Mouse (Mus musculus): ENCODE results near the gene Plxnb1. TPM values are rescaled to one million over a fixed set of nuclear protein-coding genes. Genes with fewer than 3 reads are reported as not detected.

Plxnb1 gene
- polyA plus RNA-seq, 1 experiment, result 5.8 TPM

- H3K27ac ChIP-seq (ENCODE audit: control insufficient read depth, insufficient read depth, low read depth, low read length), result no peak overlapping the region
Observed at GRCm38 (mm10) chr9:109101933-109102445, 6.8 kb downstream of the Plxnb1 start.

GRCm38 (mm10) chr9:109102541-109102940 is 7.4 kb downstream of the Plxnb1 start:
- Histone ChIP-seq H3K27ac (ENCODE audit: control insufficient read depth, insufficient read depth, low read depth, low read length) (no peak overlapping the region), H3K4me1 (ENCODE audit: control insufficient read depth, insufficient read depth, low read length) (no peaks in the 10 kb centered on the region; the same call in 1 of the 2 replicates), H3K36me3 (ENCODE audit: control insufficient read depth, insufficient read depth, low read length) (no peaks in the 10 kb centered on the region), H3K4me3 (ENCODE audit: control insufficient read depth, low read depth, low read length) (no peak overlapping the region), H3K27me3 (ENCODE audit: control insufficient read depth, insufficient read depth, low read length) (no peaks in the 10 kb centered on the region)
- TF ChIP-seq CTCF (IDR thresholded peaks at IDR 0.05; ENCODE audit: control insufficient read depth, insufficient read depth, insufficient replicate concordance, low read depth, low read length), result no peak
- TF ChIP-seq POLR2A (IDR thresholded peaks at IDR 0.05; ENCODE audit: control insufficient read depth, low read depth, low read length), result no peak

More at GRCm38 (mm10) chr9:109101933-109102445, 6.8 kb downstream of the Plxnb1 start:
- Histone ChIP-seq H3K36me3 (ENCODE audit: control insufficient read depth, insufficient read depth, low read length) (no peaks in the 10 kb centered on the region), H3K27me3 (ENCODE audit: control insufficient read depth, insufficient read depth, low read length) (no peaks in the 10 kb centered on the region), H3K4me3 (ENCODE audit: control insufficient read depth, low read depth, low read length) (no peak overlapping the region), H3K4me1 (ENCODE audit: control insufficient read depth, insufficient read depth, low read length) (no peaks in the 10 kb centered on the region; the same call in 1 of the 2 replicates)
- TF ChIP-seq CTCF (IDR thresholded peaks at IDR 0.05; ENCODE audit: control insufficient read depth, insufficient read depth, insufficient replicate concordance, low read depth, low read length), result no peak
- TF ChIP-seq POLR2A (IDR thresholded peaks at IDR 0.05; ENCODE audit: control insufficient read depth, low read depth, low read length), result no peak

GRCm38 (mm10) chr9:109103250-109103649 is 8.1 kb downstream of the Plxnb1 start:
- no peaks in the 10 kb centered on the region for H3K27me3 ChIP-seq (ENCODE audit: control insufficient read depth, insufficient read depth, low read length)
- no peak overlapping the region for H3K4me3 ChIP-seq (ENCODE audit: control insufficient read depth, low read depth, low read length)
- no peaks in the 10 kb centered on the region for H3K36me3 ChIP-seq (ENCODE audit: control insufficient read depth, insufficient read depth, low read length)
- no peak overlapping the region for H3K27ac ChIP-seq (ENCODE audit: control insufficient read depth, insufficient read depth, low read depth, low read length)
- TF ChIP-seq POLR2A (IDR thresholded peaks at IDR 0.05; ENCODE audit: control insufficient read depth, low read depth, low read length), result no peak
- TF ChIP-seq CTCF (IDR thresholded peaks at IDR 0.05; ENCODE audit: control insufficient read depth, insufficient read depth, insufficient replicate concordance, low read depth, low read length), result no peak
- H3K4me1 ChIP-seq (ENCODE audit: control insufficient read depth, insufficient read depth, low read length), result no peaks in the 10 kb centered on the region

GRCm38 (mm10) chr9:109104083-109104482 is 8.9 kb downstream of the Plxnb1 start:
- H3K36me3 ChIP-seq (ENCODE audit: control insufficient read depth, insufficient read depth, low read length), result no peaks in the 10 kb centered on the region
- H3K27me3 ChIP-seq (ENCODE audit: control insufficient read depth, insufficient read depth, low read length), result no peaks in the 10 kb centered on the region
- no peak overlapping the region for H3K4me3 ChIP-seq (ENCODE audit: control insufficient read depth, low read depth, low read length)
- TF ChIP-seq CTCF (IDR thresholded peaks at IDR 0.05; ENCODE audit: control insufficient read depth, insufficient read depth, insufficient replicate concordance, low read depth, low read length) (no peak), POLR2A (IDR thresholded peaks at IDR 0.05; ENCODE audit: control insufficient read depth, low read depth, low read length) (no peak)
- H3K4me1 ChIP-seq (ENCODE audit: control insufficient read depth, insufficient read depth, low read length), result no peaks in the 10 kb centered on the region
- H3K27ac ChIP-seq (ENCODE audit: control insufficient read depth, insufficient read depth, low read depth, low read length), result no peak overlapping the region

- Histone ChIP-seq H3K27me3 (ENCODE audit: control insufficient read depth, insufficient read depth, low read length) (no peaks in the 10 kb centered on the region), H3K36me3 (ENCODE audit: control insufficient read depth, insufficient read depth, low read length) (no peaks in the 10 kb centered on the region), H3K4me1 (ENCODE audit: control insufficient read depth, insufficient read depth, low read length) (no peaks in the 10 kb centered on the region), H3K27ac (ENCODE audit: control insufficient read depth, insufficient read depth, low read depth, low read length) (no peak overlapping the region), H3K4me3 (ENCODE audit: control insufficient read depth, low read depth, low read length) (no peak overlapping the region)
- TF ChIP-seq POLR2A (IDR thresholded peaks at IDR 0.05; ENCODE audit: control insufficient read depth, low read depth, low read length), result no peak
- TF ChIP-seq CTCF (IDR thresholded peaks at IDR 0.05; ENCODE audit: control insufficient read depth, insufficient read depth, insufficient replicate concordance, low read depth, low read length), result no peak
Observed at GRCm38 (mm10) chr9:109105011-109105410, 9.8 kb downstream of the Plxnb1 start.

GRCm38 (mm10) chr9:109105648-109106047 is 10.5 kb downstream of the Plxnb1 start:
- Histone ChIP-seq H3K4me1 (ENCODE audit: control insufficient read depth, insufficient read depth, low read length) (no peaks in the 10 kb centered on the region), H3K27me3 (ENCODE audit: control insufficient read depth, insufficient read depth, low read length) (no peaks in the 10 kb centered on the region), H3K36me3 (ENCODE audit: control insufficient read depth, insufficient read depth, low read length) (no peaks in the 10 kb centered on the region), H3K27ac (ENCODE audit: control insufficient read depth, insufficient read depth, low read depth, low read length) (no peak overlapping the region), H3K4me3 (ENCODE audit: control insufficient read depth, low read depth, low read length) (no peak overlapping the region)
- no peak for TF ChIP-seq CTCF (IDR thresholded peaks at IDR 0.05; ENCODE audit: control insufficient read depth, insufficient read depth, insufficient replicate concordance, low read depth, low read length)
- TF ChIP-seq POLR2A (IDR thresholded peaks at IDR 0.05; ENCODE audit: control insufficient read depth, low read depth, low read length), result no peak

GRCm38 (mm10) chr9:109107341-109107740 is 12.2 kb downstream of the Plxnb1 start:
- TF ChIP-seq POLR2A (IDR thresholded peaks at IDR 0.05; ENCODE audit: control insufficient read depth, low read depth, low read length) (no peak), CTCF (IDR thresholded peaks at IDR 0.05; ENCODE audit: control insufficient read depth, insufficient read depth, insufficient replicate concordance, low read depth, low read length) (no peak)
- Histone ChIP-seq H3K27ac (ENCODE audit: control insufficient read depth, insufficient read depth, low read depth, low read length) (no peak overlapping the region), H3K36me3 (ENCODE audit: control insufficient read depth, insufficient read depth, low read length) (no peaks in the 10 kb centered on the region), H3K4me1 (ENCODE audit: control insufficient read depth, insufficient read depth, low read length) (no peaks in the 10 kb centered on the region), H3K4me3 (ENCODE audit: control insufficient read depth, low read depth, low read length) (no peak overlapping the region), H3K27me3 (ENCODE audit: control insufficient read depth, insufficient read depth, low read length) (no peaks in the 10 kb centered on the region)
